Mouse (Mus musculus): ENCODE data around the gene Tfap2c.

Tfap2c gene

GRCm38 (mm10) chr2:172551081-172551720 lies 1.8 kb downstream of the Tfap2c start:
- no peak for DNase-seq (ENCODE audit: low spot score in 2 of 2)

GRCm38 (mm10) chr2:172551872-172552271 lies 2.5 kb downstream of the Tfap2c start:
- DNase-seq (ENCODE audit: low spot score in 2 of 2) = no peak

GRCm38 (mm10) chr2:172552666-172553065 lies 3.3 kb downstream of the Tfap2c start:
- no peak for DNase-seq (ENCODE audit: low spot score in 2 of 2)

- DNase-seq (ENCODE audit: low spot score in 2 of 2) = no peak
Observed at GRCm38 (mm10) chr2:172554211-172554610, 4.8 kb downstream of the Tfap2c start.

- DNase-seq (ENCODE audit: low spot score in 2 of 2) = no peak
Observed at GRCm38 (mm10) chr2:172558674-172559468, 9.5 kb downstream of the Tfap2c start.

GRCm38 (mm10) chr2:172561016-172561415 lies 11.6 kb downstream of the Tfap2c start:
- no peak for DNase-seq (ENCODE audit: low spot score in 2 of 2)

- no peak for DNase-seq (ENCODE audit: low spot score in 2 of 2)
Observed at GRCm38 (mm10) chr2:172567835-172568234, 18.4 kb downstream of the Tfap2c start.

- no peak for DNase-seq (ENCODE audit: low spot score in 2 of 2)
Observed at GRCm38 (mm10) chr2:172568466-172568865, 19.1 kb downstream of the Tfap2c start.

- no peak for DNase-seq (ENCODE audit: low spot score in 2 of 2)
Observed at GRCm38 (mm10) chr2:172577196-172577766, 27.9 kb downstream of the Tfap2c start.

- peak in 1 of 2 experiments; percentile 9 for DNase-seq (ENCODE audit: low spot score in 2 of 2)
Observed at GRCm38 (mm10) chr2:172579221-172579620, 29.8 kb downstream of the Tfap2c start.

GRCm38 (mm10) chr2:172580536-172581265 lies 31.3 kb downstream of the Tfap2c start:
- DNase-seq (ENCODE audit: low spot score in 2 of 2) = peak in 1 of 2 experiments; percentile 20

GRCm38 (mm10) chr2:172583312-172583711 lies 33.9 kb downstream of the Tfap2c start:
- DNase-seq (ENCODE audit: low spot score in 2 of 2) = no peak

- DNase-seq (ENCODE audit: low spot score in 2 of 2) = peak in 1 of 2 experiments; percentile 31
Observed at GRCm38 (mm10) chr2:172585329-172585728, 35.9 kb downstream of the Tfap2c start.

- DNase-seq (ENCODE audit: low spot score in 2 of 2) = no peak
Observed at GRCm38 (mm10) chr2:172589048-172589447, 39.7 kb downstream of the Tfap2c start.

GRCm38 (mm10) chr2:172590839-172591238 lies 41.4 kb downstream of the Tfap2c start:
- no peak for DNase-seq (ENCODE audit: low spot score in 2 of 2)

- DNase-seq (ENCODE audit: low spot score in 2 of 2) = no peak
Observed at GRCm38 (mm10) chr2:172594326-172594725, 44.9 kb downstream of the Tfap2c start.

- no peak for DNase-seq (ENCODE audit: low spot score in 2 of 2)
Observed at GRCm38 (mm10) chr2:172597056-172597455, 47.7 kb downstream of the Tfap2c start.

- DNase-seq (ENCODE audit: low spot score in 2 of 2) = no peak
Observed at GRCm38 (mm10) chr2:172597881-172598280, 48.5 kb downstream of the Tfap2c start.

- DNase-seq (ENCODE audit: low spot score in 2 of 2) = no peak
Observed at GRCm38 (mm10) chr2:172604625-172605024, 55.2 kb downstream of the Tfap2c start.

GRCm38 (mm10) chr2:172605642-172606041 lies 56.2 kb downstream of the Tfap2c start:
- DNase-seq (ENCODE audit: low spot score in 2 of 2) = no peak

GRCm38 (mm10) chr2:172607710-172608109 lies 58.3 kb downstream of the Tfap2c start:
- no peak for DNase-seq (ENCODE audit: low spot score in 2 of 2)

All from urinary bladder, postnatal 36 days (tissue).